Mouse (Mus musculus) cerebellum, adult 2 months (tissue): ENCODE measurements at regions not wholly inside any gene's neighbourhood (a gene's known extent, or its start where the extent isn't known, plus 50 kb on each side); places are given as distances from the start of the nearest gene placed in this dataset.

Source experiments
- CTCF ChIP-seq: fragments of 200-500 bp; IDR thresholded peaks from 2 replicates; pipeline ENCODE4 v1.5.1; 2011; ENCODE audit warnings: low read depth, mild to moderate bottlenecking, control low read depth, low read length, moderate library complexity, borderline replicate concordance; ENCODE audit not compliant: insufficient read depth
- POLR2A ChIP-seq: fragments of 200-500 bp; IDR thresholded peaks from 2 replicates; pipeline ENCODE4 v1.6.1; 2011; ENCODE audit warnings: low read length, control low read depth, borderline replicate concordance; ENCODE audit not compliant: insufficient read depth

GRCm38 (mm10) chr4:22292169-22292568, 65.2 kb upstream of the Fbxl4 start:
- TF ChIP-seq POLR2A (no peak), CTCF (no peak)
